Mouse (Mus musculus) liver, embryonic 14.5 days (tissue): ENCODE measurements at regions not wholly inside any gene's neighbourhood (a gene's known extent, or its start where the extent isn't known, plus 50 kb on each side); places are given as distances from the start of the nearest gene placed in this dataset.

Experiments
- CTCF ChIP-seq: IDR thresholded peaks from 2 replicates; pipeline ENCODE4 v1.5.1; 2016; ENCODE audit warnings: antibody characterized with exemption, low read depth, control low read depth
- EP300 ChIP-seq: IDR thresholded peaks from 2 replicates; pipeline ENCODE4 v1.6.1; 2016; ENCODE audit warnings: antibody characterized with exemption, low read depth

DNA sequence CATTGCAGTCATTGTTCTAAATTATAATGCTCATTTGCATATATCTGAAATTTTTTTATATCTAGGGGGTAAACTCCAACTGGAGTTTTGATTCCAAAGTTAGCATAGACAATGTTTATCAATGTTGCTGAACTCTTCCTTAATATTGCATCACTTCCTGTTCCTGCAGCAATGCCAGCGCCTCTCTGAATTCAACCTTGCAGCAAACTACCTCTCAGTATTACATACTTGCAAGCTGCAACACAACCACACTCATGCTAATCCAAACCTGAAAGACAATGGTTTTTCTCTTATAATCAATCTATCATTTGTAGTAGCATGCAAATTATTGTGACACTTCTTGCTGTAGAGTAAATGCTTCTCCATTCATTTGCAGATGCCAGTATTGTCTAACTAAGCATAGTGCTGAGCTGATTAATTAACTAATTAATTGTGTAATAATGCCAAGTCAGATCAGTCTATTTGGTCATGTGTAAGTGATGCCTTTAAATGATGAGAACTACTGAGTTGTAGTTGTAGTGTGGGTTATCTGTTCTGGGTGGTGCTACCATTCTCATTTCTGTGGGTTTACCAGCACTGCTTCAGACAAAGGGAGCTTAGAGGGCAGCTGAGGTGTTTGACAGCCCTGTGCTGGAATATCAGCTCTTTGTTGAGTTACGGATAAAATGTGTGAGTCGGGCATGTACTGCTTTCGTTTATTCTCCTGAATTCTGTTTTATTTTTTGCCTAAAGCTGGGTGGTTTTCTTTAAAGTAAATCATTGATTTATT is 480.6 kb upstream of the Pdcd1 start:
- TF ChIP-seq CTCF (no peak), EP300 (no peak)
